Comparison of ENCODE assay signal across 21 mouse cellular contexts in genomic region chr12:111016807-111017206, GRCm38 (mm10). TPM values are rescaled to one million over a fixed set of nuclear protein-coding genes. Genes with fewer than 3 reads are reported as not detected.
DNase-seq lines count a peak whose midpoint lies in the region; ATAC-seq and TF ChIP-seq lines count a peak whose summit lies in the region.
"Had no signal": no experiment of that assay in that cellular context is flagged by ENCODE, and none has a peak within 500 bp of the region (broad histone marks: within the 10 kb centered on the region; RNA-seq: fewer than 3 reads in every experiment).

No protein-coding gene starts in this region.

- 85% methylated on average over 3 of the region's 3 CpGs for WGBS in midbrain, embryonic 11.5 days
- WGBS in midbrain, embryonic 13.5 days, result 90% methylated on average over 3 of the region's 3 CpGs
- WGBS in macrophage (ENCODE audit: missing documents), result 62% methylated on average over 3 of the region's 3 CpGs
- WGBS in embryonic facial prominence, embryonic 10.5 days, result 82% methylated on average over 3 of the region's 3 CpGs

- no peak overlapping the region for H3K4me3 ChIP-seq in midbrain, embryonic 11.5 days (ENCODE audit: low read depth, low read length)
- no peak overlapping the region for H3K4me3 ChIP-seq in midbrain, embryonic 13.5 days (replicated peaks)
- no peak overlapping the region for H3K4me3 ChIP-seq in G1E (ENCODE audit: low read depth, low read length)
- H3K4me3 ChIP-seq in macrophage (ENCODE audit: inconsistent target), result no peak overlapping the region
- no peak overlapping the region for H3K4me3 ChIP-seq in embryonic facial prominence, embryonic 10.5 days
- H3K4me3 ChIP-seq: embryonic facial prominence, embryonic 12.5 days; forebrain, embryonic 15.5 days; heart, embryonic 10.5 days; hindbrain, embryonic 13.5 days had no signal

- no peaks in the 10 kb centered on the region for H3K79me2 ChIP-seq in macrophage (ENCODE audit: inconsistent target)

- no peak for ATAC-seq in midbrain, embryonic 11.5 days (ENCODE audit: low FRiP score)
- no peak for ATAC-seq in midbrain, embryonic 13.5 days
- peak; percentile 60 for ATAC-seq in G1E (ENCODE audit: extremely low read depth, insufficient number of reproducible peaks, low FRiP score, poor library complexity, severe bottlenecking)
- ATAC-seq: forebrain, embryonic 15.5 days; hindbrain, postnatal 0 days had no signal

- DNase-seq in midbrain, embryonic 11.5 days (ENCODE audit: low spot score, missing footprints), result peak; percentile 39
- no peak for DNase-seq in G1E (ENCODE audit: low spot score)
- DNase-seq in embryonic facial prominence, embryonic 10.5 days (ENCODE audit: low spot score), result no peak
- DNase-seq in c-Kit-positive CD71-positive TER-119-positive erythroid progenitor cells, embryonic 14.5 days (ENCODE audit: low spot score), result no peak
- no peak for DNase-seq in adipocyte (ENCODE audit: low spot score)
- DNase-seq: adrenal gland, adult 8-10 months; cerebellum, adult 2 months; cerebellum, postnatal 10 days; embryo, embryonic 11 days; gastrocnemius, postnatal 36 days; heart, adult 18-20 months; heart, postnatal 10 days; heart, postnatal 4 days; kidney, adult 18-20 months had no signal

- H3K36me3 ChIP-seq in midbrain, embryonic 11.5 days (ENCODE audit: control insufficient read depth, insufficient read depth, low read length), result no peaks in the 10 kb centered on the region
- H3K36me3 ChIP-seq in midbrain, embryonic 13.5 days, result no peaks in the 10 kb centered on the region
- H3K36me3 ChIP-seq in G1E (replicated peaks) (no peaks in the 10 kb centered on the region), macrophage (ENCODE audit: inconsistent target) (no peaks in the 10 kb centered on the region)
- H3K36me3 ChIP-seq in embryonic facial prominence, embryonic 10.5 days (replicated peaks), result no peaks in the 10 kb centered on the region
- H3K36me3 ChIP-seq: embryonic facial prominence, embryonic 12.5 days; forebrain, embryonic 15.5 days; heart, embryonic 10.5 days; hindbrain, embryonic 13.5 days had no signal

- no peak overlapping the region for H3K27ac ChIP-seq in midbrain, embryonic 11.5 days (ENCODE audit: low read depth, low read length)
- no peak overlapping the region for H3K27ac ChIP-seq in midbrain, embryonic 13.5 days
- peak overlapping the region; percentile 67 for H3K27ac ChIP-seq in macrophage
- H3K27ac ChIP-seq in embryonic facial prominence, embryonic 10.5 days (replicated peaks), result no peak overlapping the region
- H3K27ac ChIP-seq: forebrain, embryonic 15.5 days; heart, embryonic 10.5 days; hindbrain, embryonic 13.5 days; hindbrain, postnatal 0 days had no signal

- H3K9me3 ChIP-seq in midbrain, embryonic 11.5 days (ENCODE audit: control insufficient read depth, low read length), result no peaks in the 10 kb centered on the region
- H3K9me3 ChIP-seq in midbrain, embryonic 13.5 days, result no peaks in the 10 kb centered on the region
- peaks cover 9% of the 10 kb centered on the region for H3K9me3 ChIP-seq in G1E (replicated peaks)
- no peaks in the 10 kb centered on the region for H3K9me3 ChIP-seq in embryonic facial prominence, embryonic 10.5 days
- H3K9me3 ChIP-seq: embryonic facial prominence, embryonic 12.5 days; forebrain, embryonic 15.5 days; heart, embryonic 10.5 days; hindbrain, embryonic 13.5 days had no signal

- H3K4me1 ChIP-seq in midbrain, embryonic 11.5 days (ENCODE audit: control insufficient read depth, insufficient read depth, low read length), result no peaks in the 10 kb centered on the region
- no peaks in the 10 kb centered on the region for H3K4me1 ChIP-seq in midbrain, embryonic 13.5 days (replicated peaks)
- H3K4me1 ChIP-seq in G1E (ENCODE audit: insufficient read depth, low read depth, low read length), result peaks cover 25% of the 10 kb centered on the region
- H3K4me1 ChIP-seq in embryonic facial prominence, embryonic 10.5 days, result peaks cover 7% of the 10 kb centered on the region; the same call in 1 of the 2 replicates
- H3K4me1 ChIP-seq: forebrain, embryonic 15.5 days; hindbrain, embryonic 13.5 days had no signal

- no peaks in the 10 kb centered on the region for H3K27me3 ChIP-seq in midbrain, embryonic 11.5 days (ENCODE audit: control insufficient read depth, insufficient read depth, low read length)
- no peaks in the 10 kb centered on the region for H3K27me3 ChIP-seq in midbrain, embryonic 13.5 days
- peaks cover 9% of the 10 kb centered on the region; the same call in 1 of the 2 replicates for H3K27me3 ChIP-seq in G1E (ENCODE audit: insufficient read depth, low read length)
- H3K27me3 ChIP-seq in embryonic facial prominence, embryonic 10.5 days (replicated peaks; ENCODE audit: low read depth, poor library complexity, severe bottlenecking), result no peaks in the 10 kb centered on the region
- H3K27me3 ChIP-seq: embryonic facial prominence, embryonic 12.5 days; forebrain, embryonic 15.5 days; hindbrain, embryonic 13.5 days had no signal

- TF ChIP-seq CTCF in G1E (IDR thresholded peaks at IDR 0.05; ENCODE audit: low read depth, low read length), result no peak

- H3K4me2 ChIP-seq in midbrain, embryonic 11.5 days, result no peak overlapping the region
- H3K4me2 ChIP-seq in midbrain, embryonic 13.5 days (replicated peaks), result no peak overlapping the region
- H3K4me2 ChIP-seq: embryonic facial prominence, embryonic 12.5 days; forebrain, embryonic 15.5 days; hindbrain, embryonic 13.5 days had no signal

- no peak overlapping the region for H3K9ac ChIP-seq in midbrain, embryonic 11.5 days (ENCODE audit: low read length)
- H3K9ac ChIP-seq in midbrain, embryonic 13.5 days (replicated peaks), result no peak overlapping the region
- H3K9ac ChIP-seq: embryonic facial prominence, embryonic 12.5 days; forebrain, embryonic 15.5 days; hindbrain, embryonic 13.5 days had no signal

RNA-seq across cellular contexts. Expression of gene Rcor1, which starts 22.3 kb away (rescaled TPM):
- 10.4 and 12.1 TPM in 2 replicates for polyA plus RNA-seq in midbrain, embryonic 11.5 days (2014; fragmentation: Nextera tagmentation; extraction: Ambion mirVana)
- polyA plus RNA-seq in midbrain, embryonic 13.5 days (2015; fragmentation: Nextera tagmentation; extraction: Ambion mirVana), result 6.0 and 6.5 TPM in 2 replicates
- total RNA-seq in G1E (2014; fragmentation: Nextera tagmentation), result 304 and 341 TPM in 2 replicates
- total RNA-seq in G1E (2017), result 104 and 125 TPM in 2 replicates
- 84.4 and 93.1 TPM in 2 replicates for polyA plus RNA-seq in G1E (2012)
- total RNA-seq in macrophage (2018; cell fraction: chromatin; rRNA removed), result 10 to 100 TPM; 10.2 to 46.2 (median 38.7) TPM
- total RNA-seq in macrophage (2018; cell fraction: cytosol; rRNA removed), result 10 to 100 TPM; 20.2 to 42.9 (median 30.3) TPM
- total RNA-seq in macrophage (2018; cell fraction: nucleus; rRNA removed), result 10 to 100 TPM; 18.4 to 63.4 (median 41.9) TPM
- 22.6 to 25.5 TPM (median 23.9 TPM) in 3 replicates for polyA plus RNA-seq in macrophage (2018)
- 7.4 and 8.0 TPM in 2 replicates for polyA plus RNA-seq in embryonic facial prominence, embryonic 10.5 days (2016; fragmentation: Nextera tagmentation; extraction: Ambion mirVana)

RNA-seq across cellular contexts. Expression of gene Ankrd9, which starts 38.0 kb away (rescaled TPM):
- 9.9 and 11.8 TPM in 2 replicates for polyA plus RNA-seq in midbrain, embryonic 11.5 days (2014; fragmentation: Nextera tagmentation; extraction: Ambion mirVana)
- polyA plus RNA-seq in midbrain, embryonic 13.5 days (2015; fragmentation: Nextera tagmentation; extraction: Ambion mirVana), result 6.0 and 6.3 TPM in 2 replicates
- 2.6 and 3.5 TPM in 2 replicates for total RNA-seq in G1E (2014; fragmentation: Nextera tagmentation)
- total RNA-seq in G1E (2017), result 7.5 and 16.0 TPM in 2 replicates
- 16.5 and 19.3 TPM in 2 replicates for polyA plus RNA-seq in G1E (2012)
- total RNA-seq in macrophage (2018; cell fraction: chromatin; rRNA removed), result 1 to 10 TPM in 17 of 26 experiments, under 1 TPM in 9; 0.30 to 5.8 (median 1.7) TPM
- 1 to 10 TPM in 22 of 26 experiments, under 1 TPM in 4; 0.83 to 3.3 (median 1.9) TPM for total RNA-seq in macrophage (2018; cell fraction: cytosol; rRNA removed)
- 1 to 10 TPM in 23 of 26 experiments, under 1 TPM in 3; 0.87 to 9.1 (median 1.8) TPM for total RNA-seq in macrophage (2018; cell fraction: nucleus; rRNA removed)
- 0.77 to 4.1 TPM (median 2.4 TPM) in 3 replicates for polyA plus RNA-seq in macrophage (2018)
- polyA plus RNA-seq in embryonic facial prominence, embryonic 10.5 days (2016; fragmentation: Nextera tagmentation; extraction: Ambion mirVana), result 14.2 and 14.6 TPM in 2 replicates
